Mouse (Mus musculus): ENCODE results near the gene AI481877.

DNA sequence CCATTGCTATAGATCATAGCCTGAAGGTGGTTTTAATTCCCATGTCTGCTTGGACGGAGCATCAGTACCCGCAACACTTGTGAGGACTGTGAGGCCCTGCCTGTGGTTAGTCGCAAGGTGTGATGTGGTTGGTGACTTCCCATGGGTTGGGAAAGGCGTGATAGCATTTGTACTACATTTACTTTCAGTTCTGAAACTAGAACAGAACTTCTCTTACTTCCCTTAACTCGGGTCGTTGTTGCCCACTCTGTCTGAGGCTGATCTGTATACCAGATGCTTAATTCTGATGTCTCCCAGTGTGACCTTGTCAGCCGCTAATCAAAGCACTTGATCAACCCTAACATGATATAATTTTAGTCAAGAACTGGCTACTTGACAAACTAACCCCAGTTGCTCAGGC, 129.6 kb downstream of the AI481877 start:
- TF ChIP-seq CTCF (IDR thresholded peaks at IDR 0.05) (no peak), POLR2A (IDR thresholded peaks at IDR 0.05; ENCODE audit: insufficient read depth, low read depth, low read length) (no peak), EP300 (IDR thresholded peaks at IDR 0.05; ENCODE audit: insufficient read depth, low read depth, low read length) (no peak)

All from heart, adult 2 months (tissue).